Mouse (Mus musculus): ENCODE results near the gene Snorc.

GRCm38 (mm10) chr1:87525041-87525440, 55.0 kb downstream of the Snorc start:
- no peak for TF ChIP-seq POLR2A (IDR thresholded peaks at IDR 0.05; ENCODE audit: borderline replicate concordance, low read depth, low read length)
- no peak for TF ChIP-seq CTCF (IDR thresholded peaks at IDR 0.05; ENCODE audit: low read depth, low read length)

All from bone marrow macrophage, adult 2 months (primary cell).